Mouse (Mus musculus) T-helper 2 cell (primary cell): ENCODE measurements at regions not wholly inside any gene's neighbourhood (a gene's known extent, or its start where the extent isn't known, plus 50 kb on each side); places are given as distances from the start of the nearest gene placed in this dataset.

ENCODE experiments used
- in situ Hi-C: fragments of 300-600 bp; cut with MboI, MseI; formaldehyde crosslinking; loops from one replicate; pipeline ENCODE4 v1.15.1; 2025; ENCODE audit warnings: high pct_unique_total_duplicates

- in situ Hi-C loops: no loop called here
These were observed 412.7 kb upstream of the Tbc1d2b start for GRCm38 (mm10) chr9:90683319-90683718.

- in situ Hi-C loops: no loop called here
These were observed 419.5 kb upstream of the Tbc1d2b start for GRCm38 (mm10) chr9:90690066-90690465.

DNA sequence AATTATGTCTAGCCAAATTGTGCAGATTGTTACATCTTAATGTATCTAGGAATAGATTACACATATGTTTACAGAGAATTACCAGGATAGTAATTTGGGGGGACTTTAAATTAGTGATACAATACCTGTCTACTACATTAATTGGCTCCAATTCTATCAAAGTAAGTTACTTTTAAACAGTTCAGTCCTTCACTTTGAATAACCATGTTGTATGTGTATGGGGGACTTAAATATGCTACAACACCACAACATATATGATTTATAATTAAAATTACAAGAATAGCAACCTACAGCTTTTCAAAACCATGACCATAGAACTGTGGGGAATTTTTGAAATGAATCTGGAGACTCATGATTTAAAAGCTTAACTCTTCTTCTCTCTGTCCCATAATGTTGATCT, 420.5 kb upstream of the Tbc1d2b start:
- in situ Hi-C loops: no loop called here

DNA sequence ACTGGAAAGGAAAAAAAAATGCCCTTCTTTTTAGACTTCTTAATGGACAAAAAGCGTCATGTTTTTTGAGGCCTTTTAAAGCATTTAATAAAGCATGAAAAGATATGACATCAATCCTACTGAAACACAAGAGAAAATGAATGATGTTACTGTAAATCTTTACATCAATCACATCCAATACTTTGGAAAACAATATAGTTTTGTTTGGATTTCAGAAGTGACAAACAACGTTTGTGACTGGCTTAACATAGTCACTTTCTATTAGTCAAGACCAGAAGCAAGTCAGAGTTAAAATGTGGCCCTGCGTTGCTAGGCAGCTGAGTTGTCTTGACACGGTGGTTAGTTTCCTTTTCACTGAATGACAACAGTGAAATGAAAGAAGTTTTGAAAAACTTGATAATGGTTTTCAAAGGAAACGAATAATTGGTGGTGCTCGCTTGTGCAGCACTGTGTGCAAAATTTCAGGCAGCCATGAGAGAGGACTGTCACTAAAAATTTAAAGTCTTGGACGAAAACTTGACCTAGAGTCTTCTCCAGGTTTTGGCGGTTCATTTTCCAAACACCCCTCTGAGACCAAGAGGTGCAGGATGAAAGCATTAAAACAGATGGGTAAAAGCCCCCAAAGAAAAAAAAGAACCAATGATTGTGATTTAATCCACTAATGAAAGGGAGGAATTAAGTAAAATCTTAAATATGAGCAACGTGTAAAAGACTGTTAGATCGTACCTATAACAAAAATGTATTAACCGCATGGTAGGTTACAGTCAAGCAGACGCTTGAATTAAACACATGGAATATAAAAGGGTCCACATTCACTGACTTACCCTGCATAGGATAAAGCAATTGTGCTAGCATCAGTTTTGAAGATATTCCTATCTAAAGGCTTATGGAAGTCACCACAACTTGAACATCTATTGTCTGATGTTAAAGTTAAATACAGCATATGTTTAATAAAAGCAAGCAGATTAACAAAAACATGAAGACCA, 421.4 kb upstream of the Tbc1d2b start:
- in situ Hi-C loops: no loop called here

DNA sequence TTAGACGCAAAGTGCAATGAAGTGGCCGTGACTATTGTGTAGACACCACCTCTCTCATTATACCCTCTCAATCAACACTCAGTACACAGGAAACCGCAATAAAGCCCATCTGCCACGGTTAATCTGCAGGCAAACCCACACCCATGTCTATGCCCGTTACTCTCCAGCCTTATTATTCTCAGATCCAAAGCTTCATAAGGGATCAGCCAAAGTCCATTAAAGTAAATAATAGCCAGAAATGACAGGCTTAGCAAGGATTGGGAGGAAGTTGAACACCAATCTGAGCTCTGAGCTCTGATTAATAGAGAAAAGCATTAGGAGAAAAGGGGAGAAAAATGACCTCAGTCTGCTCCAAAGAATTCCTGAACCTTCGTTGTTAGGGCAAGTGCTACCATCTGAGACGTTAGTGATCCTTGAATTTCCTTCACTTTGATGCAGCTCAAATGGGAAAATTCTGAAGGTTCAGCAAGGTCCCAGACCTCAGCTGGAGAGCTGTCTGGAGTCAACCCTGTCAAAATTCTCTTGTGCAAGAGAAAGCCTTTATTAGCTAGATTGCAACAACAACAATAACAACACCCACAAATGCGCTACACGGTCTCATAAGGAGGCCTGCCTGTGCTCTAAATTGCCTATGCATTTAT, 422.5 kb upstream of the Tbc1d2b start:
- in situ Hi-C loops: no loop called here

DNA sequence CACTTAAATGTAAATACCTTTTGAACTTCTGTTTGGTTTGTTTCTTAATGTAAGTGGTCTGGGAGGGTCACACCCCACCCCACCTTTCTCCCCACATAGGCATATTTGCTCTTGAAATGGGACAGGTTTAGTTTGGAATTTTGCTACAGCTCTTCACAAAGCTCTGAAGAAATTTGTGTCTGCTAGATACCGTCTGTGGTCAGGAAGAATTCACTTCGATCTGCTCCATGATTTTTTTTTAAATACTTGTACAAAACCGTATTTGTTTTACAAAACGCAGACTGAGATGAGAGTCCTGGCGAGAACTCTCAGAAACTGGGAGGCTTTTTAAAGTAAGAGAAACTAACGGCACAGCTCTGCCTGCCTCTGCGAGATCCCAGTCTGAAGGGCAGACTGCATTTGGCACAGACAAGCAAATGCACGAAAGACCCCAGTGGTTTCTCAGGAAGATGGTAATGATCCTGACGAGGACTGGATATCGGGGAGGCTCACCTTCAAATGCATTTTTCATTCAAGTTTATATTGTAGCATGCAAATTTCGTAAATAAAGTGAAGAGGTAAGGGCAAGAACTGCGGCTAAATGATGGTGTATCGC, 423.5 kb upstream of the Tbc1d2b start:
- in situ Hi-C loops: no loop called here

DNA sequence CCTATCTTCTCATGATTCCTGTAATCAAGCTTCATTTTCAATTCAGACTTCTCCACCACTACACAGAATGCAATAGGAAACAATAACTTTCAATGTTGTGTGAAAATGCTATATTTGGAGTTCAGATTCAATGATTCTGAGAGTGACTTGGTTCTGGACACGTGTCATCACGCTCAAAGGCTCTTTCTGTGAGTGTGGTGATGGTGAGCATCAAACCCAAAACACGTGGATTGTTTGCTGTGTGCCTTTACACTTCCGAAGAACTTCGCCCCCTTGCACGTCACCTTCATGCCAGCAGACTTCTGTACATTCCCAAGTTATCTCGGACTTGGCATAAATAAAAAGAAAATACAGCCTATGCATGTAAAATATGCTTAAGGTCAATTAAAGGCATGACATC, 425.1 kb upstream of the Tbc1d2b start:
- in situ Hi-C loops: no loop called here

GRCm38 (mm10) chr9:90697279-90698000, 426.8 kb upstream of the Tbc1d2b start:
- in situ Hi-C loops: no loop called here

GRCm38 (mm10) chr9:90698439-90698838, 427.8 kb upstream of the Tbc1d2b start:
- in situ Hi-C loops: no loop called here

GRCm38 (mm10) chr9:90699064-90699463, 428.5 kb upstream of the Tbc1d2b start:
- in situ Hi-C loops: no loop called here

- in situ Hi-C loops: no loop called here
These were observed 429.9 kb upstream of the Tbc1d2b start for GRCm38 (mm10) chr9:90700236-90701179.

DNA sequence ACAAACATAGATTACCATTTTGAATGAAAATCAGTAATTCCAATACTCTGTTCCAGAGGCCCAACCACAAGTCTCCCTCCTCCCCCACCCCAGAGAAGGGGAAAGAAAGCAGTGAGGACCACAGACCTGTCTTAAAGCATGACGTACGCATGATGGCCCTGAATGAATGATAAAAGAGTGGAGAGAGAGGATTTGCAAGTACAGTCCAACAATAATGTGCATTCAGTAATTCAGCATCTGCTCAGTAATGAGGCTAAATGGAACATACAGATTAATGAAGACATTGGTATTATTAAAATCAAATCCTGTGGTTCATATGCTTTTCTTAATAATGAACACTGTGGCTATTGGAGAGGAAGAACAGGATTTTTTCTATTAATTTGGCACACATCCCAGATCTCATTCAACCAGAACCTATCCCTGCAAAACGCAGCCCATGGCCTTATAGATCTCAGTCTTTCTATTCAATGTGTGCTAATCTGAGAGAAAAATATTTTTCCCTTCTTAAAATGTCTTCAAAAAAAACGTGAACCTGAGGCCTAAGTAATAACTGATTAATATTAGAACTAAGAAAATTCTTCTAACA, 430.7 kb upstream of the Tbc1d2b start:
- in situ Hi-C loops: no loop called here

DNA sequence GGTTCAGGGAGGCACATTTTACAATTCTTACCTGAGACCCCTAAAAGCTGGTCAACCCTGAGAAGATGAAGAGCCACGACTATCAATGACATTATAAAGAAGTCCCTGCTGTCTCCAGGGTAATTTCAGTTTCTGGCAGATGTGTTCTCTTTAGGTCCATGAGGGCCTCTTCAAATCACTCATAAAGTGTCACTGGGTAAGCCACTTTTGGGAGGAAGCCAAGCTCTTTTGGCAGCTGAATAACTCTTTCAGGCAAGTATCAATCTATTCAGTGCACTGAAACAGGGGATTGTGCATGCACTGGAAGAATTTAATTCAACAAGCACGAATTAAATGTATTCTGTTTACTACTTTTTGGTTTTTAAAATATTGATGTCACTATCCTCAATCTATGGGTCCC, 443.1 kb upstream of the Tbc1d2b start:
- in situ Hi-C loops: no loop called here

DNA sequence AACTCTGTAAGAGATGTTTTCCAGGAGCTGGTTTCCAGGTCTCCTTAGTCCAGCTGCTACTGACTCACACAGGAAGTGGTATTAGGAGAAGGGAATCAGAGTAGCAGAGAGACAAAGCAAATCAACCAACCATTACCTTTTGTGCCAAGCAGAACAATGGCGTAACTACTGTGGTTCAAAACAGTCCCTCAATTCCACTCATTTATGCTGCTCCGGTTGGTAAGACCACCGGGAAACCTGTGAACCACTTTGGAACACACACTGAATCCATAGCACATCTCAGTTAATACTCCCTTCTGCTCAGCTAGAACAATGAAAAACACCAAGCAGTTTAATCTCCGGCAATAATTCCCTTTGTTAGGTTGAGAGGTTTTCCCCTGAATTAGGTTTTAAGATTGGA, 460.8 kb upstream of the Tbc1d2b start:
- in situ Hi-C loops: no loop called here

DNA sequence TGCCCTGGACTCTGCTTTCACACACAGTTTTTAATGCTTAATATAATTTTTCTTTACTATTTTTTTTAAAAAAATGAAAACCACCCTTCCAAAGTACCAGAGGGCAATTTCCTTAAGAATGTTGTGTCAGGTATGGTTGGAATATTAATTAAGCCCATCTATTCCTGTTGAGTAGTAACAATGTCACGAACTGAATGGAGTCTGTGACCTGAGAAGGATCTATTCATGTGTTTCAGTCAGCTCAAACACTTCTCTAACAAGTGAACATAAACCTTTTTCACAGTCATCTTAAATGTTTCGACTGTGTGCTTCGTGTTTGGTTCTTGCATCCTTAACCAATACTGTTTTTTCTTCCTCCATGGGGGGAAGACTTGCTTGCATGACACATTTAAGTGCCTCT, 486.6 kb upstream of the Tbc1d2b start:
- in situ Hi-C loops: no loop called here

- in situ Hi-C loops: no loop called here
These were observed 503.7 kb upstream of the Tbc1d2b start for GRCm38 (mm10) chr9:90774296-90774695.

DNA sequence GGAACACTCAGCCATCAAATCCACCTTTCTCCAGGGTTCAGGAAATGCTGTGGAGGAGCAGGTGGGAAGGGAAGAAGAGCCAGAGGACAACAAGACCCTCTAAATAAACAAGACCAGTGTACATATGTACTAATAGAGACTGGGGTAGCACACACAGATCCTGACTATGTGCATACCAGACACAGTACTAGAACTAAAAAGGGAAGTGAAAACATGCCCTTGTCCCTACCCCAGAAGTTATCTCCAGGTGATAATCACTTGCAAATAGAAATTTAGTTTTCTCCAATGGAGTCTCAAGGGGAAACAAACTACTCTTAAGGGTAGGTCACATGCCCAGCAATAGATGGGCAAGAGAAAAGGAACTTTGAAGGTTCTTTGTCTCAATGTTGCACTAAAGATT, 518.9 kb upstream of the Tbc1d2b start:
- in situ Hi-C loops: loop anchor here (25.0 kb wide), 1 partner anchor 648 kb away; no protein-coding TSS in a partner anchor

DNA sequence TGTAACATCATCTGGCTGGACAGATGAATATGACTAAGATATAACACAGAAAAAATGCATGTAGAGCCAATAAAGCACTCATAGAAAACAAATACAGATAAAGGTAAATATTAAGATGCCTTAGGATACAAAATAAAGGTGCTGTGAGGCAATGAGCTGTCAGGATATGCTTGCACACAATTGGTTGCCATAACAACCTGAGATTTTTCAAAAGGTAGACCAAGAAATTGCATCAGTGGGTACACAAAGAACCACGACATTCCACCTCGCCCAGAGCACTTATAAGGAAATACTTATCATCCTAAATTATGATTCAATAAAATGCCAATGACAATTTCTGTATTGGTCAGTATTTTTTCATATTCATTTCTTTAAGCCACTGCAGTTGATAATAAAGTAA, 521.3 kb upstream of the Tbc1d2b start:
- in situ Hi-C loops: loop anchor here (25.0 kb wide), 1 partner anchor 645 kb away; no protein-coding TSS in a partner anchor

DNA sequence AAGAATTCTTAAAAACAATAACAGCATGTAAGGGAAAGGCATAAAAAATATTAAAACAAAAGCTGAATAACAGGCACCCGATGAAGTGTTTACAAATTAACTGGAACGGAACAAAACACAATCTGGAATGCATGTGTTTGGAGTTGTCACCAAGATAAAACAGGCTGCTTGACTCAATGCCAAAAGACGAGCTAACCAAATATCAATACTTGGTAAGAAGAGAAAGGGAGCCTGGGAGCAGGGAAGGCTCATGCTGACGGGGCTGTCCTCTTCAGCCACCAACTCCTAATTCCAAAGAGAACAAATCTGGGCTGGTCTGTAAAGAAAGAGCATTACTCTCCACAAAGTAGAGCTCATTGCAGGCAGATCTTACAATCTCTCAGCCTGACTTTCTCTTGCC, 545.4 kb upstream of the Zic4 start:
- in situ Hi-C loops: no loop called here

- in situ Hi-C loops: no loop called here
These were observed 538.5 kb upstream of the Zic4 start for GRCm38 (mm10) chr9:90823574-90824280.
